Mouse (Mus musculus): ENCODE measurements around the gene Nme7. TPM values are rescaled to one million over a fixed set of nuclear protein-coding genes. Genes with fewer than 3 reads are reported as not detected.

Nme7 gene
- polyA plus RNA-seq, 1 experiment from 2014 or later: 7.6 TPM

DNA sequence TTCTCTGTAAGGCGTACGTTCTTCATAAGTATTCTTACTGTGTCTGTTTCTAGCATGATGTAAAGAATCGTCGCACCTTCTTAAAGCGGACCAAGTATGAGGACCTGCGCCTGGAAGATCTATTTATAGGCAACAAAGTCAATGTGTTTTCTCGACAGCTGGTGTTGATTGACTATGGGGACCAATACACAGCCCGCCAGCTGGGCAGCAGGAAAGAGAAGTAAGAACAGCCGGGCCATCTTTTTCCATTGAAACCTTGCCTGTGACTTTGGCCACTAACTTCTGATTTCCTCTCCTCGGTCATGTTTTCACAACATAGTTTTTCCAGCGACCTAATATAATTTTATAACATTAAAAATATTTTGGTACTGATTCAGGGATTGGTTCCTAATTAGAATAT lies 28.6 kb downstream of the Nme7 start:
- Histone ChIP-seq H3K27me3 (ENCODE audit: insufficient read depth, low read length) (no peaks in the 10 kb centered on the region), H3K4me1 (ENCODE audit: insufficient read depth) (no peaks in the 10 kb centered on the region), H3K27ac (ENCODE audit: low read depth) (no peak overlapping the region), H3K4me2 (ENCODE audit: low read depth, low read length) (no peak overlapping the region), H3K36me3 (replicated peaks; ENCODE audit: insufficient read depth, low read length) (0 out of 2 replicates have a peak, but pooled peaks cover 9% of the 10 kb centered on the region), H3K9me3 (ENCODE audit: low read length) (no peaks in the 10 kb centered on the region), H3K4me3 (ENCODE audit: low read depth, low read length) (no peak overlapping the region), H3K9ac (replicated peaks) (no peak overlapping the region)
- TF ChIP-seq CTCF (IDR thresholded peaks at IDR 0.05; ENCODE audit: low read depth) (no peak), EP300 (IDR thresholded peaks at IDR 0.05; ENCODE audit: low read depth) (no peak)
- DNase-seq (no peak), ATAC-seq (0 out of 2 replicates have a peak, but pooled peaks have one; percentile 25)
- WGBS (ENCODE audit: insufficient replicate concordance): 78% methylated on average over 11 of the region's 11 CpGs

DNA sequence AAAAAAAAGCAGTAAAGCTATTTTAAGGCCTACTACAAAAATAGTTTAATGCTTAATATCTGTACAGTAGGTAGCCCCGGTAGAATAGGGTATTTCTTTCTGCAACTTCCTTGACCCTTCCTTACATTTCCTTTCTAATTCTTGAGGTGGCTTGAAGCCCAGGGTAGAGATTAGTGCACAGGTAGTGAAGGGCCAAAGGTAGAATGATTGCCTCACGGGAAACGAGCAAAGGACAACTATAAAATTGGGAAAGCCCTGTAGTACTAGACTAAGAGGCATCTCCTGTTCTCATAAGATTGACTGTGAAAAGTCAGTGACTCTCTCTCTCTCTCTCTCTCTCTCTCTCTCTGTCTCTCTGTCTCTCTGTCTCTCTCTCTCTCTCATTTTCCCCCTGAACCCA lies 31.5 kb downstream of the Nme7 start:
- no peak for ATAC-seq
- Histone ChIP-seq H3K36me3 (replicated peaks; ENCODE audit: insufficient read depth, low read length) (0 out of 2 replicates have a peak, but pooled peaks cover 9% of the 10 kb centered on the region), H3K9ac (replicated peaks) (no peak overlapping the region), H3K27me3 (ENCODE audit: insufficient read depth, low read length) (no peaks in the 10 kb centered on the region), H3K4me1 (ENCODE audit: insufficient read depth) (no peaks in the 10 kb centered on the region), H3K4me2 (ENCODE audit: low read depth, low read length) (no peak overlapping the region), H3K4me3 (ENCODE audit: low read depth, low read length) (no peak overlapping the region), H3K27ac (ENCODE audit: low read depth) (no peak overlapping the region), H3K9me3 (ENCODE audit: low read length) (no peaks in the 10 kb centered on the region)
- TF ChIP-seq CTCF (IDR thresholded peaks at IDR 0.05; ENCODE audit: low read depth) (no peak), EP300 (IDR thresholded peaks at IDR 0.05; ENCODE audit: low read depth) (no peak)
- 80% methylated on average over 3 of the region's 3 CpGs for WGBS (ENCODE audit: insufficient replicate concordance)
- no peak for DNase-seq

DNA sequence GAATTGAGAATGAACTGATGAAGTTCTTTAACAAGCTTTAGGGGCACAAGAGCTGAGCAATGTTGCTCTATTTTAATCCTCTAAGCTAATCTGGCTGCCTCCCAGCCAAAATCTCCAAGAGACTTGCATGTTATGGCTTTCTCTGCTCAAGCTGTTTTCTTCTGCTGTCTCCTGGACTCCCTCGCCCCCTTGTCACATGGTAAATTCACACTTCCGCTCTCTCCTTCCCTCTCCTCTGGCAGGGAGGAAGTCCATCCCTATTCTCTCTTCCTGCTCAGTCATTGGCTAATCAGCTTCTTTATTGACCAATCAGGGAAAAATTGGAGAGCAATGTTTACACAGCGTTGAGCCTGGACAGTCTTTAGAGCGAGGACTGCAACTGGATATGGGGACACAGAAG lies 31.9 kb downstream of the Nme7 start:
- Histone ChIP-seq H3K4me1 (ENCODE audit: insufficient read depth) (no peaks in the 10 kb centered on the region), H3K36me3 (replicated peaks; ENCODE audit: insufficient read depth, low read length) (0 out of 2 replicates have a peak, but pooled peaks cover 9% of the 10 kb centered on the region), H3K9me3 (ENCODE audit: low read length) (no peaks in the 10 kb centered on the region), H3K9ac (replicated peaks) (no peak overlapping the region), H3K4me3 (ENCODE audit: low read depth, low read length) (no peak overlapping the region), H3K27me3 (ENCODE audit: insufficient read depth, low read length) (no peaks in the 10 kb centered on the region), H3K27ac (ENCODE audit: low read depth) (no peak overlapping the region), H3K4me2 (ENCODE audit: low read depth, low read length) (no peak overlapping the region)
- DNase-seq (no peak), ATAC-seq (no peak)
- TF ChIP-seq EP300 (IDR thresholded peaks at IDR 0.05; ENCODE audit: low read depth) (no peak), CTCF (IDR thresholded peaks at IDR 0.05; ENCODE audit: low read depth) (no peak)
- 82% methylated on average over 4 of the region's 4 CpGs for WGBS (ENCODE audit: insufficient replicate concordance)

DNA sequence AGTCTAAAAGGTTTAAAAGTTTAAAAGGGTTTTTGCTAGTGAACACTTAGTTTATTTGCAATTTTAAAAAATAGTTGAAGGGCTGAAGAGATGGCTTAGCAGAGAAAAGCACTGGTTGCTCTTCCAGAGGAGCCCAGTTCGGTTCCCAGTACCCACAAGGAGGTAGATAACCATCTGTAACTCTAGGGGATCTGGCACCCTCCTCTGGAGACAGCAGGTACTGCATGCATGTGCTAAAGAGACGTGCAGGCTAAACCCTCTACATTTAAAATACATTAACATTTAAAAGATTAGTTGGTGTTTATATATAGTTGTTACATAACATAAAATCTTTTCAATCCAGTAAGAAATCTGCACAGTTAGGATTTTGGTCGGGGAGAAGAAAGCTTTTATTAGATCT lies 38.2 kb downstream of the Nme7 start:
- Histone ChIP-seq H3K27me3 (ENCODE audit: insufficient read depth, low read length) (no peaks in the 10 kb centered on the region), H3K9ac (replicated peaks) (no peak overlapping the region), H3K4me2 (ENCODE audit: low read depth, low read length) (no peak overlapping the region), H3K9me3 (ENCODE audit: low read length) (no peaks in the 10 kb centered on the region), H3K27ac (ENCODE audit: low read depth) (no peak overlapping the region), H3K4me3 (ENCODE audit: low read depth, low read length) (no peak overlapping the region), H3K36me3 (replicated peaks; ENCODE audit: insufficient read depth, low read length) (peaks cover 6% of the 10 kb centered on the region; the same call in 1 of the 2 replicates), H3K4me1 (ENCODE audit: insufficient read depth) (no peaks in the 10 kb centered on the region)
- ATAC-seq (no peak), DNase-seq (no peak)
- 78% methylated on average over 3 of the region's 3 CpGs for WGBS (ENCODE audit: insufficient replicate concordance)
- TF ChIP-seq EP300 (IDR thresholded peaks at IDR 0.05; ENCODE audit: low read depth): no peak
- TF ChIP-seq CTCF (IDR thresholded peaks at IDR 0.05; ENCODE audit: low read depth): peak; percentile 67

DNA sequence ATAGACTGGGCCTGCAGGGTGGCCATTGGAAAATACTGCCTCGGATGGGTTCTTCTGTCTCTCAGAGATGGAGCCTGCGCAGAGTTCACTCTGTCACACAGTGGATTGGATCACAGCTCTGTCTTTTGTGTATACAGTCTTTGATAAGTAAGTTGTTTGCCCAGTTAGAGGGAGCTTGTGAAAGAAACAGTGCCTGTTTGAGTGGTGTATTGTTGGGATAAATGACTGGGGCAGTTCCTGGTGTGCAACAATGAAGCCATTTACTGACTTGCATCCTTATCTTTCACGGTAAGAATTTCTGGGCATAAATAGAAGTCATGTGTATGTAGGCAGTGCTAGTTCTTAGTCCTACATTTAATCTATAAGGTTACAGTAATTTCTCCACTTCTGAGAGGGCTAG lies 49.5 kb downstream of the Nme7 start:
- Histone ChIP-seq H3K4me3 (ENCODE audit: low read depth, low read length) (no peak overlapping the region), H3K9ac (replicated peaks) (no peak overlapping the region), H3K36me3 (replicated peaks; ENCODE audit: insufficient read depth, low read length) (no peaks in the 10 kb centered on the region), H3K27ac (ENCODE audit: low read depth) (no peak overlapping the region), H3K4me1 (ENCODE audit: insufficient read depth) (no peaks in the 10 kb centered on the region), H3K9me3 (ENCODE audit: low read length) (no peaks in the 10 kb centered on the region), H3K4me2 (ENCODE audit: low read depth, low read length) (no peak overlapping the region), H3K27me3 (ENCODE audit: insufficient read depth, low read length) (no peaks in the 10 kb centered on the region)
- TF ChIP-seq EP300 (IDR thresholded peaks at IDR 0.05; ENCODE audit: low read depth) (no peak), CTCF (IDR thresholded peaks at IDR 0.05; ENCODE audit: low read depth) (no peak)
- ATAC-seq: no peak
- DNase-seq: no peak
- 70% methylated on average over 3 of the region's 3 CpGs for WGBS (ENCODE audit: insufficient replicate concordance)

DNA sequence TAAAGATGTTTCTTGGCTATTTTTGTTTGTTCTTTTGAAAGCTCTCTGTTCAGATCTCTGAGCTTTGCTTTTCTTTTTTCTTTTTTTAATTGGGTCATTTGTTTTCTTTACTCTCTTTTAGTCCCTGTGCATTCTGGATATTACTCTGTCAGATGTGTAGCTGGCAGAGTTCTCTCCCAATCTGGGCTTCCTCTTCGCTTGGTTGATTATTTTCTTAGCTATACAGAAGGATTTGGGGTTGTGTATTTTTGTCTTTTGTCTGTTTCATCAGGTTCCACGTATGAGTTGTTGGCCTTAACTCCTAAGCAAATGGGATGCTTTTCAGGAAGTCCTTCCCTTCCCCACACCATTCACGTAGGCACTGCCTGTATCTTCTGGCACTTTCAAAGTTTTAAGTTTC lies 54.1 kb downstream of the Nme7 start:
- DNase-seq (no peak), ATAC-seq (no peak)
- H3K27me3 ChIP-seq (ENCODE audit: insufficient read depth, low read length): no peaks in the 10 kb centered on the region
- no peaks in the 10 kb centered on the region for H3K9me3 ChIP-seq (ENCODE audit: low read length)
- TF ChIP-seq CTCF (IDR thresholded peaks at IDR 0.05; ENCODE audit: low read depth) (no peak), EP300 (IDR thresholded peaks at IDR 0.05; ENCODE audit: low read depth) (no peak)
- H3K4me2 ChIP-seq (ENCODE audit: low read depth, low read length): no peak overlapping the region
- no peaks in the 10 kb centered on the region for H3K4me1 ChIP-seq (ENCODE audit: insufficient read depth)
- no peak overlapping the region for H3K27ac ChIP-seq (ENCODE audit: low read depth)
- 72% methylated on average over 3 of the region's 3 CpGs for WGBS (ENCODE audit: insufficient replicate concordance)
- H3K9ac ChIP-seq (replicated peaks): no peak overlapping the region
- H3K4me3 ChIP-seq (ENCODE audit: low read depth, low read length): no peak overlapping the region
- H3K36me3 ChIP-seq (replicated peaks; ENCODE audit: insufficient read depth, low read length): no peaks in the 10 kb centered on the region

DNA sequence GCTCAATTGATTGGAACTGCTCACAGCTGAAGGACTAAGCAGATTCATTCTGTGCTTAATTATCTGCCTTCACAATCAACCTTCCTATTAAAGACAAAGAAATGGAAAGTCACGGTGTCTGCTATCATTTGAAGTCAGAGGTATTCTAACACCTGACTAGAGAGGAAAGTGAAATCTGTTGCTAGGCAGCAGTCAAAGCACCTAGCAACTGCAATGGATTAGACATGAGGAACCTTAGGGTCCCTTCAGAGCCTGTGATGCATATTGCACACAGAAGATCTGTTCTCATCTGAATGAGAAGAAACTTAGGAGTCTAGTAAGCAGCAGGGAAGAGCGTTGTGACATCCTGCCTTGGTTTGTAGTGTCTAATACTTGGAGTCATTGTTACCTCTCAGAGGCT lies 58.1 kb downstream of the Nme7 start:
- Histone ChIP-seq H3K4me3 (ENCODE audit: low read depth, low read length) (no peak overlapping the region), H3K36me3 (replicated peaks; ENCODE audit: insufficient read depth, low read length) (no peaks in the 10 kb centered on the region), H3K9me3 (ENCODE audit: low read length) (no peaks in the 10 kb centered on the region), H3K4me2 (ENCODE audit: low read depth, low read length) (no peak overlapping the region), H3K4me1 (ENCODE audit: insufficient read depth) (no peaks in the 10 kb centered on the region), H3K27me3 (ENCODE audit: insufficient read depth, low read length) (no peaks in the 10 kb centered on the region), H3K9ac (replicated peaks) (no peak overlapping the region), H3K27ac (ENCODE audit: low read depth) (no peak overlapping the region)
- WGBS (ENCODE audit: insufficient replicate concordance): 76% methylated on average over 2 of the region's 2 CpGs
- DNase-seq (no peak), ATAC-seq (no peak)
- TF ChIP-seq CTCF (IDR thresholded peaks at IDR 0.05; ENCODE audit: low read depth): no peak
- TF ChIP-seq EP300 (IDR thresholded peaks at IDR 0.05; ENCODE audit: low read depth): no peak
